Mouse (Mus musculus): ENCODE measurements around the gene Ly6g6d. TPM values are rescaled to one million over a fixed set of nuclear protein-coding genes. Genes with fewer than 3 reads are reported as not detected.

Ly6g6d gene
- polyA plus RNA-seq, 1 experiment from 2014 or later: 0.65 TPM

DNA sequence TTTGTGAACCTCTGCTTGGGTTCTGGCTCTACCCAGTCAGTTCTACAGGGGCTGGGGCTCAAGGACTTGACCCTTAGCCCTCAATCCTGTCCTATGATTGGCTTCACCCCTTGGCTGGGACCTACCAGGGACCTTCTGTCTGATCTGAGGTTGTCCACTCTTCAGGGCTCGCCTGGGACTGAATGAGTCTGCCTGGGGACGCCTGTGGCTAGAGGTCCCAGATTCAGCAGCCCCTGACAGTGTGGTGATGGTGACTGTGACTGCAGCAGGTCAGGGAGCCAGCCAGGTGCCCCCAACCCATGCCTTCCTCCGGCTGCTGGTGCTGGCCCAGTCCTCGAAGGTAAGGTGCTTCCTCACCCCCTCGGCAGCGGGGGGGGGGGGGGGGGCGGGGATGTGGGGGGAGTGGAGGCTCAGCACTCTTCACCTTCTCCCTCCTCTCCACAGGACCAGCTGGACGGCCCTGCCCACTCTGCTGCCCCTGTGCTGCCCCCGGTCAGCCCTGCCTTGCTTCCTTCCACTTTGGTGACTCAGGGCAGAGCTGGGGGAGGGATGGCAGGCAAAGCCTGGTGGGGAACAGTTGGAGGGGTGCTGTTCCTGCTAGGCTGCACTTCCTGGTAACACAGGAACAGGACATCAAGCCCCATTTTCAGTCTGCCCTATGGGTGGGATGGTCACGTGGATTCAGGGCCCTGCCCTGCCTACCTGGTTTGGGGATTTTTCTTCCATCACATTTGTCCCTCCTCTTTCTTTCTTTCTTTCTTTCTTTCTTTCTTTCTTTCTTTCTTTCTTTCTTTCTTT lies 53.0 kb downstream of the Ly6g6d start:
- Histone ChIP-seq H3K4me2 (replicated peaks) (no peak overlapping the region), H3K27me3 (no peaks in the 10 kb centered on the region), H3K9me3 (no peaks in the 10 kb centered on the region), H3K4me1 (peaks cover 36% of the 10 kb centered on the region), H3K9ac (peak overlapping the region; percentile 31; the same call in 1 of the 2 replicates), H3K36me3 (no peaks in the 10 kb centered on the region), H3K27ac (no peak overlapping the region), H3K4me3 (no peak overlapping the region)
- no peak for ATAC-seq (ENCODE audit: low FRiP score, low read depth)
- 60% methylated on average over 7 of the region's 10 CpGs for WGBS

DNA sequence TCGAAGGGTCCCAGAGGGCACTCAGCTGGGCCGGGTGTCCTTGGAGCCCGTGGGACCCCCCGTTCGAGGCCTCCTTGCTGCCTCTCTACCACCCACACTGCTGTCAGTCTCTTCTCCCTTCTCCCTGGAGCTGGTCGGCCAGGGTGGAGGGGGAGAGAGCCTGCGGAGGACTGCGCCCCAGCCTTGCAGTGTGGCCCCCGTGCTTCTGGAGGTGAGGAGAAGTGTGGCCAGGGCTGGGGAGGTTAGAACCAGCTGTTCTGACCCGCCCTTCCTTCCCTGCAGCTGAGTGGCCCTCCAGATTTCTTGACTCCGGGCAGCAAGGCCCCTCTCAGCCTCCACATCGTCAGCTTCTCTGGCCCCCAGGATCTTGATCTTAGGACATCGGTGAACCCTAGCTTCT lies 53.6 kb downstream of the Ly6g6d start:
- Histone ChIP-seq H3K9me3 (no peaks in the 10 kb centered on the region), H3K4me2 (replicated peaks) (no peak overlapping the region), H3K4me1 (peaks cover 33% of the 10 kb centered on the region), H3K27ac (no peak overlapping the region), H3K27me3 (no peaks in the 10 kb centered on the region), H3K4me3 (no peak overlapping the region), H3K36me3 (no peaks in the 10 kb centered on the region), H3K9ac (peak overlapping the region; percentile 31; the same call in 1 of the 2 replicates)
- 73% methylated on average over 13 of the region's 13 CpGs for WGBS
- ATAC-seq (ENCODE audit: low FRiP score, low read depth): no peak

DNA sequence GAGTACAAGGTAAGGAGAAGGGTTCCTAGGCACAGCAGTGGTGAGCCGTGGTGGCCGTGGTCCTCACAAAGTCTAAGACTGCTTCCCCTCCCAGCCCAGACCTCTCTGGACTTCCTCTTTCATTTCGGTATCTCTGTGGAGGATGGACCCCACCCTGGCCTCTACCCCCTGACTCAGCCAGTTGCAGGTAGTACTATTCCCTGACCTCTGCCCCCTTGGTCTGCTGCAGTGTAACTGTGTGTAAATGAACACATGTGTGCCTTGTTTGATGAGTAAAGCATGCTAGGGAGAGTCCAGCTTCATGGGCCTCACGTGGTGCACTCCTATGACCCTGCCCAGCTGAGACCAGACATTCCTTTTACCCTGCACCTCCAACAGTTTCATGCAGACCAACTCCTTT lies 54.1 kb downstream of the Ly6g6d start:
- H3K27me3 ChIP-seq: no peaks in the 10 kb centered on the region
- H3K9me3 ChIP-seq: no peaks in the 10 kb centered on the region
- no peak overlapping the region for H3K4me2 ChIP-seq (replicated peaks)
- H3K9ac ChIP-seq: peak overlapping the region; percentile 31
- H3K4me3 ChIP-seq: no peak overlapping the region
- no peak overlapping the region for H3K27ac ChIP-seq
- 67% methylated on average over 4 of the region's 4 CpGs for WGBS
- no peaks in the 10 kb centered on the region for H3K36me3 ChIP-seq
- no peak for ATAC-seq (ENCODE audit: low FRiP score, low read depth)
- H3K4me1 ChIP-seq: peaks cover 33% of the 10 kb centered on the region

DNA sequence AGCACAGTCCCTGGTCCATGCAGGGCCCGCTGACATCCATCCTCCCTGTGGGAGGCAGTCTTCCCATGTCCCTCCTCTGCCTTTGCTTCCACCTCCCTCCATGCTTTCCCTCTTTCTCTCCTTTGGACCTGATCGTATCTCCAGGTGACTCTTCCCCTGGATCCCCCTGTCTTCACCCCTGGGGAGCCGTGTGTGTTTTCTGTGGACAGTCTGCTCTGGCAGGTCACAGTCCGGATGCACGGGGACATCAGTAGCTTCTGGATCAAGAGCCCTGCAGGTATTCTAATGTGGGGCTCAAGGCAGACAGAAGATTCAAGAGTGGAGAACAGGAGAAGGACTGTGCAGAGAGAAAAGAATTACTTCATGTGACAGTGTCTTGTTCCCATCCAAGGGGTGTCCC lies 54.6 kb downstream of the Ly6g6d start:
- peaks cover 33% of the 10 kb centered on the region for H3K4me1 ChIP-seq

DNA sequence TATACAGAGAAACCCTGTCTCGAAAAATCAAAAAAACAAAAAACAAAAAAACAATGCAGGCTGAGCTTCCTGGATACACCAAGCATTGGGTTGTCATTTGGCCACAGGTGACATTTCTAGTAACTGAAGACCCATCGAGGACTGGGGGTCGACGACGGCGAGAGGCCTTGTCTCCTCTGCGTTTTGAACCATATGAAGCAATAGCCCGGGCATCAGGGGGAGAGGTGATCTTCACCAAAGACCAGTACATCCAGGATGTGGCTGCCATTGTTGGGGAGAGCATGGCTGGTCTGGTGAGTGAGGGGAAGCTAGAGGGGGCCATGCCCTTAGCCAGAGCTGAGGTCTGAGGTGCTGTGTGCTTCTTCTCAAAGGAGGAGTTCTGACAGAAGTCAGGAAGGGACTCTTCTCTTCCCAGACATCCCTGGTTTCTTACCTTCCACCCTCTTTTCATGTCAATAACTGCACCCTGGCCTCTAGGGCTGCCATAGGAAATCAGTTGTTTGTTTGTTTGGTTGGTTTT lies 55.3 kb downstream of the Ly6g6d start:
- no peak overlapping the region for H3K27ac ChIP-seq
- no peaks in the 10 kb centered on the region for H3K9me3 ChIP-seq
- peaks cover 28% of the 10 kb centered on the region for H3K4me1 ChIP-seq
- 95% methylated on average over 8 of the region's 8 CpGs for WGBS
- peaks cover 3% of the 10 kb centered on the region; the same call in 1 of the 2 replicates for H3K36me3 ChIP-seq
- H3K9ac ChIP-seq: no peak overlapping the region; the same call in 1 of the 2 replicates
- ATAC-seq (ENCODE audit: low FRiP score, low read depth): no peak
- no peak overlapping the region for H3K4me2 ChIP-seq (replicated peaks)
- no peaks in the 10 kb centered on the region for H3K27me3 ChIP-seq
- no peak overlapping the region for H3K4me3 ChIP-seq

More for the DNA sequence above, 54.6 kb downstream of the Ly6g6d start:
- ATAC-seq (ENCODE audit: low FRiP score, low read depth): no peak
- Histone ChIP-seq H3K4me2 (replicated peaks) (no peak overlapping the region), H3K9me3 (no peaks in the 10 kb centered on the region), H3K27me3 (no peaks in the 10 kb centered on the region), H3K36me3 (no peaks in the 10 kb centered on the region), H3K4me3 (no peak overlapping the region), H3K27ac (no peak overlapping the region), H3K9ac (no peak overlapping the region; the same call in 1 of the 2 replicates)
- WGBS: 84% methylated on average over 5 of the region's 5 CpGs

DNA sequence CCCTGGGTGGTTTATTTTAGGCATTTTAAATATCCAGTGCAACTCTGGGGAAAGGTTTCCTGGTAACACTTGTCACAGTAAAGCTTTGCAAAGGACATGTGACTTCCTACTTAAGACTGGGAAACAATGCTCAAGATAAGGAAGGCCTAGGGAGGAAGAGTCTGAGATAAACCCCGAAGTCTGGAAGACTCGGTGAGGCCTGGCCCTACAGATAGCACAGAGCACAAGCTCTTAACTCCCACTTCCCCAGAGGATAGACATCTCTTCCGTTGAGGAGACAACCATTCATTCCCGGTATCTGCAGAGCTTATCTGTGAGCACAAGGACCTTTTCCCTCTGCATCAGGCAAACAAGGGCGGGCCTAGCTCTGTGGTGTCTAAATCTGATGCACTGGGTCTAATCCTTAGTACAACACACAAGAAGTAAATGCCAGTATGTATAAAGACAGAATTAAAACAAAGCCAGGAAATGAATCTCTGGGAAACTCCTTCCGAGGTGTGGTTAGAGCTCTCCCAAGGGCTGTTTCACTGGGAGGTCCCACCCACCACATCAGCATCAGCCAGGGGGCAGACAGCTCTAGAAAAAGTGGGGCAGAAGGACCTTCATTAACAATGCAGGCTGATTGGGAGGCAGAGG lies 55.9 kb downstream of the Ly6g6d start:
- Histone ChIP-seq H3K4me2 (replicated peaks) (no peak overlapping the region), H3K27ac (no peak overlapping the region), H3K36me3 (peaks cover 9% of the 10 kb centered on the region), H3K9me3 (no peaks in the 10 kb centered on the region), H3K4me3 (no peak overlapping the region), H3K4me1 (peaks cover 23% of the 10 kb centered on the region), H3K27me3 (no peaks in the 10 kb centered on the region), H3K9ac (no peak overlapping the region)
- 73% methylated on average over 6 of the region's 6 CpGs for WGBS
- no peak for ATAC-seq (ENCODE audit: low FRiP score, low read depth)

Other genes starting within 250 kb of the Ly6g6d start
- 28.2 and 28.7 TPM in 2 replicates for gene Stk19, start 241.1 kb downstream of the Ly6g6d start, polyA plus RNA-seq (2015; fragmentation: Nextera tagmentation; extraction: Ambion mirVana)
- gene Dxo, start 241.0 kb downstream of the Ly6g6d start, polyA plus RNA-seq (2015; fragmentation: Nextera tagmentation; extraction: Ambion mirVana): 62.8 and 74.3 TPM in 2 replicates
- gene Skiv2l, start 227.9 kb downstream of the Ly6g6d start, polyA plus RNA-seq (2015; fragmentation: Nextera tagmentation; extraction: Ambion mirVana): 54.0 and 55.2 TPM in 2 replicates
- gene Nelfe, start 227.7 kb downstream of the Ly6g6d start, polyA plus RNA-seq (2015; fragmentation: Nextera tagmentation; extraction: Ambion mirVana): 114 and 126 TPM in 2 replicates
- gene Cfb, start 215.5 kb downstream of the Ly6g6d start, polyA plus RNA-seq (2015; fragmentation: Nextera tagmentation; extraction: Ambion mirVana): 1.9 and 2.0 TPM in 2 replicates
- 5.4 TPM in 2 replicates for gene Zbtb12, start 198.6 kb downstream of the Ly6g6d start, polyA plus RNA-seq (2015; fragmentation: Nextera tagmentation; extraction: Ambion mirVana)
- not detected in 2 replicates for gene Gm20547, start 196.0 kb downstream of the Ly6g6d start, polyA plus RNA-seq (2015; fragmentation: Nextera tagmentation; extraction: Ambion mirVana)
- 1.6 and 2.4 TPM in 2 replicates for gene C2, start 179.8 kb downstream of the Ly6g6d start, polyA plus RNA-seq (2015; fragmentation: Nextera tagmentation; extraction: Ambion mirVana)
- 97.0 and 103 TPM in 2 replicates for gene Ehmt2, start 179.6 kb downstream of the Ly6g6d start, polyA plus RNA-seq (2015; fragmentation: Nextera tagmentation; extraction: Ambion mirVana)
- gene Slc44a4, start 163.6 kb downstream of the Ly6g6d start, polyA plus RNA-seq (2015; fragmentation: Nextera tagmentation; extraction: Ambion mirVana): 0.14 TPM in 1 of 2 replicates, not detected in the other
- 20.0 and 21.0 TPM in 2 replicates for gene Neu1, start 146.8 kb downstream of the Ly6g6d start, polyA plus RNA-seq (2015; fragmentation: Nextera tagmentation; extraction: Ambion mirVana)
- 0.32 and 0.43 TPM in 2 replicates for gene Hspa1b, start 118.8 kb downstream of the Ly6g6d start, polyA plus RNA-seq (2015; fragmentation: Nextera tagmentation; extraction: Ambion mirVana)
- not detected in 2 replicates for gene Gm20481, start 108.2 kb downstream of the Ly6g6d start, polyA plus RNA-seq (2015; fragmentation: Nextera tagmentation; extraction: Ambion mirVana)
- gene Hspa1a, start 105.9 kb downstream of the Ly6g6d start, polyA plus RNA-seq (2015; fragmentation: Nextera tagmentation; extraction: Ambion mirVana): 3.7 and 4.4 TPM in 2 replicates
- 0.49 and 0.81 TPM in 2 replicates for gene Hspa1l, start 105.4 kb downstream of the Ly6g6d start, polyA plus RNA-seq (2015; fragmentation: Nextera tagmentation; extraction: Ambion mirVana)
- gene Lsm2, start 96.2 kb downstream of the Ly6g6d start, polyA plus RNA-seq (2015; fragmentation: Nextera tagmentation; extraction: Ambion mirVana): 196 and 200 TPM in 2 replicates
- gene Vars, start 77.1 kb downstream of the Ly6g6d start, polyA plus RNA-seq (2015; fragmentation: Nextera tagmentation; extraction: Ambion mirVana): 102 and 110 TPM in 2 replicates
- 0.17 TPM in 2 replicates for gene Vwa7, start 61.5 kb downstream of the Ly6g6d start, polyA plus RNA-seq (2015; fragmentation: Nextera tagmentation; extraction: Ambion mirVana)
- gene Sapcd1, start 50.0 kb downstream of the Ly6g6d start, polyA plus RNA-seq (2015; fragmentation: Nextera tagmentation; extraction: Ambion mirVana): 7.2 and 8.2 TPM in 2 replicates
- 2.6 and 4.6 TPM in 2 replicates for gene Msh5, start 31.3 kb downstream of the Ly6g6d start, polyA plus RNA-seq (2015; fragmentation: Nextera tagmentation; extraction: Ambion mirVana)
- gene Clic1, start 28.1 kb downstream of the Ly6g6d start, polyA plus RNA-seq (2015; fragmentation: Nextera tagmentation; extraction: Ambion mirVana): 247 and 266 TPM in 2 replicates
- 423 and 428 TPM in 2 replicates for gene Ddah2, start 19.0 kb downstream of the Ly6g6d start, polyA plus RNA-seq (2015; fragmentation: Nextera tagmentation; extraction: Ambion mirVana)
- 0.15 TPM in 1 of 2 replicates, not detected in the other for gene Ly6g6c, start 12.7 kb downstream of the Ly6g6d start, polyA plus RNA-seq (2015; fragmentation: Nextera tagmentation; extraction: Ambion mirVana)
- gene Mpig6b, start 11.9 kb downstream of the Ly6g6d start, polyA plus RNA-seq (2015; fragmentation: Nextera tagmentation; extraction: Ambion mirVana): 0.29 and 0.71 TPM in 2 replicates
- gene Ly6g6e, start 1.2 kb downstream of the Ly6g6d start, polyA plus RNA-seq (2015; fragmentation: Nextera tagmentation; extraction: Ambion mirVana): 2.0 and 3.4 TPM in 2 replicates
- gene Ly6g6f, start 7.5 kb upstream of the Ly6g6d start, polyA plus RNA-seq (2015; fragmentation: Nextera tagmentation; extraction: Ambion mirVana): 0.17 and 0.28 TPM in 2 replicates
- gene Abhd16a, start 11.2 kb upstream of the Ly6g6d start, polyA plus RNA-seq (2015; fragmentation: Nextera tagmentation; extraction: Ambion mirVana): 93.1 and 94.9 TPM in 2 replicates
- not detected in 2 replicates for gene Ly6g5c, start 30.2 kb upstream of the Ly6g6d start, polyA plus RNA-seq (2015; fragmentation: Nextera tagmentation; extraction: Ambion mirVana)
- 0.91 and 1.1 TPM in 2 replicates for gene Ly6g5b, start 37.4 kb upstream of the Ly6g6d start, polyA plus RNA-seq (2015; fragmentation: Nextera tagmentation; extraction: Ambion mirVana)
- gene Gpank1, start 43.4 kb upstream of the Ly6g6d start, polyA plus RNA-seq (2015; fragmentation: Nextera tagmentation; extraction: Ambion mirVana): 21.3 and 21.9 TPM in 2 replicates
- gene Csnk2b, start 44.0 kb upstream of the Ly6g6d start, polyA plus RNA-seq (2015; fragmentation: Nextera tagmentation; extraction: Ambion mirVana): 279 and 284 TPM in 2 replicates
- 11.7 and 13.4 TPM in 2 replicates for gene D17H6S53E, start 48.3 kb upstream of the Ly6g6d start, polyA plus RNA-seq (2015; fragmentation: Nextera tagmentation; extraction: Ambion mirVana)
- gene Apom, start 54.0 kb upstream of the Ly6g6d start, polyA plus RNA-seq (2015; fragmentation: Nextera tagmentation; extraction: Ambion mirVana): 3.2 TPM in 1 of 2 replicates, not detected in the other
- 66.7 and 67.2 TPM in 2 replicates for gene Bag6, start 57.1 kb upstream of the Ly6g6d start, polyA plus RNA-seq (2015; fragmentation: Nextera tagmentation; extraction: Ambion mirVana)
- gene Prrc2a, start 86.8 kb upstream of the Ly6g6d start, polyA plus RNA-seq (2015; fragmentation: Nextera tagmentation; extraction: Ambion mirVana): 217 and 227 TPM in 2 replicates
- gene Aif1, start 98.0 kb upstream of the Ly6g6d start, polyA plus RNA-seq (2015; fragmentation: Nextera tagmentation; extraction: Ambion mirVana): 9.0 and 10.2 TPM in 2 replicates
- gene Lst1, start 110.4 kb upstream of the Ly6g6d start, polyA plus RNA-seq (2015; fragmentation: Nextera tagmentation; extraction: Ambion mirVana): 10.1 and 12.1 TPM in 2 replicates
- 0.99 and 1.3 TPM in 2 replicates for gene Ltb, start 116.4 kb upstream of the Ly6g6d start, polyA plus RNA-seq (2015; fragmentation: Nextera tagmentation; extraction: Ambion mirVana)
- gene Tnf, start 123.9 kb upstream of the Ly6g6d start, polyA plus RNA-seq (2015; fragmentation: Nextera tagmentation; extraction: Ambion mirVana): 0.27 and 0.36 TPM in 2 replicates
- not detected in 2 replicates for gene Lta, start 127.3 kb upstream of the Ly6g6d start, polyA plus RNA-seq (2015; fragmentation: Nextera tagmentation; extraction: Ambion mirVana)
- gene Gm16181, start 142.8 kb upstream of the Ly6g6d start, polyA plus RNA-seq (2015; fragmentation: Nextera tagmentation; extraction: Ambion mirVana): 0.40 and 0.60 TPM in 2 replicates
- gene Atp6v1g2, start 155.6 kb upstream of the Ly6g6d start, polyA plus RNA-seq (2015; fragmentation: Nextera tagmentation; extraction: Ambion mirVana): 4.2 and 5.3 TPM in 2 replicates
- 11.3 and 12.2 TPM in 2 replicates for gene Nfkbil1, start 157.7 kb upstream of the Ly6g6d start, polyA plus RNA-seq (2015; fragmentation: Nextera tagmentation; extraction: Ambion mirVana)
- 552 and 562 TPM in 2 replicates for gene Ddx39b, start 163.7 kb upstream of the Ly6g6d start, polyA plus RNA-seq (2015; fragmentation: Nextera tagmentation; extraction: Ambion mirVana)
- gene H2-D1, start 184.7 kb upstream of the Ly6g6d start, polyA plus RNA-seq (2015; fragmentation: Nextera tagmentation; extraction: Ambion mirVana): 29.1 and 30.8 TPM in 2 replicates
- 0.09 and 0.31 TPM in 2 replicates for gene H2-Q1, start 242.3 kb upstream of the Ly6g6d start, polyA plus RNA-seq (2015; fragmentation: Nextera tagmentation; extraction: Ambion mirVana)